Mouse (Mus musculus) left cerebral cortex, adult 8-10 months (tissue): ENCODE measurements around the gene Cradd. TPM values are rescaled to one million over a fixed set of nuclear protein-coding genes. Genes with fewer than 3 reads are reported as not detected.

Experiments
- DNase-seq, 2 experiments: peaks; one replicate each; pipeline ENCODE4 v3.0.0; 2022; ENCODE audit warnings: low spot score in 2 of 2
- total RNA-seq, 4 experiments: library from RNA; stranded (reverse); gene quantifications; 2 replicates each; pipeline ENCODE4 v1.2.4; 2022

The Cradd gene
- total RNA-seq, 4 experiments from 2014 or later, result 8.2 to 11.0 (median 9.0) TPM

- DNase-seq, result no peak
Observed at GRCm38 (mm10) chr10:95334826-95335225, 10.9 kb upstream of the Cradd start.

- DNase-seq, result no peak
Observed at GRCm38 (mm10) chr10:95332596-95332995, 8.7 kb upstream of the Cradd start.

- DNase-seq, result no peak
Observed at GRCm38 (mm10) chr10:95330375-95331363, 6.7 kb upstream of the Cradd start.

- DNase-seq, result no peak
Observed at GRCm38 (mm10) chr10:95329884-95330283, 6.0 kb upstream of the Cradd start.

GRCm38 (mm10) chr10:95324278-95324631, 322 bp upstream of the Cradd start:
- DNase-seq, result no peak

- no peak for DNase-seq
Observed at GRCm38 (mm10) chr10:95322076-95323070, 1.6 kb downstream of the Cradd start.

GRCm38 (mm10) chr10:95319001-95319400, 4.9 kb downstream of the Cradd start:
- no peak for DNase-seq

- no peak for DNase-seq
Observed at GRCm38 (mm10) chr10:95318392-95318708, 5.6 kb downstream of the Cradd start.

GRCm38 (mm10) chr10:95317581-95318391, 6.1 kb downstream of the Cradd start:
- DNase-seq, result no peak

- no peak for DNase-seq
Observed at GRCm38 (mm10) chr10:95317091-95317490, 6.8 kb downstream of the Cradd start.

GRCm38 (mm10) chr10:95316675-95317074, 7.3 kb downstream of the Cradd start:
- DNase-seq, result no peak

GRCm38 (mm10) chr10:95315801-95316474, 8.0 kb downstream of the Cradd start:
- DNase-seq, result no peak

- no peak for DNase-seq
Observed at GRCm38 (mm10) chr10:95315321-95315720, 8.6 kb downstream of the Cradd start.

GRCm38 (mm10) chr10:95314019-95314418, 9.9 kb downstream of the Cradd start:
- DNase-seq, result no peak

GRCm38 (mm10) chr10:95313524-95313923, 10.4 kb downstream of the Cradd start:
- no peak for DNase-seq

GRCm38 (mm10) chr10:95310688-95311441, 13.1 kb downstream of the Cradd start:
- DNase-seq, result no peak

GRCm38 (mm10) chr10:95309412-95310322, 14.3 kb downstream of the Cradd start:
- DNase-seq, result no peak

GRCm38 (mm10) chr10:95308991-95309390, 14.9 kb downstream of the Cradd start:
- no peak for DNase-seq

GRCm38 (mm10) chr10:95307916-95308315, 16.0 kb downstream of the Cradd start:
- DNase-seq, result no peak
